Mouse (Mus musculus) megakaryocyte, embryonic 14.5 days (primary cell): Measurements from ENCODE around the gene Xpr1.

Experiments used
- FLI1 ChIP-seq: IDR thresholded peaks from 2 replicates; pipeline ENCODE4 v1.6.1; 2012; ENCODE audit warnings: low read length, inconsistent platforms, mixed read lengths
- GATA1 ChIP-seq: IDR thresholded peaks from 3 replicates; pipeline ENCODE4 v1.6.1; 2012; ENCODE audit warnings: mixed read lengths, low read length, inconsistent platforms, borderline replicate concordance

DNA sequence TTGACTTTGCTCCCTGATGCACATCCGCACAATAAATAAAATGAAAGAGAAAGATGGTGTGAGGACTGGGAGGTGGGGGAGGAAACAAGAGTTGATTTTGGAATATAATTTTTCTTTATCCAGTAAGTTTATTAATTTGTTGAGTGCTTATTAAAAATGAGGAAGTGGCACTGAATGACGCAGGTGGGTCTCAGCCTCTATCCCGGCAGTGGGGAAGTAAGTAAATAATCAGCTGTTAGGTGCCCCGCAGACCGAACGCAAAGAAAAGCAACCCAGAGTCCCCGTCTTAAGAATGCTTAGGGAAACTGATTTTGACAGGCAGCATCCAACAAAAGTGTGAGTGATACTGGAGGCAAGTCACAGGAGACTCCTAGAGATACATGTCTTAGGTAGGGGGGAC lies 133.4 kb downstream of the Xpr1 start:
- TF ChIP-seq GATA1 (no peak), FLI1 (no peak)
